Mouse (Mus musculus) hindbrain, embryonic 14.5 days (tissue): ENCODE data around the gene Sh3bgr. TPM values are rescaled to one million over a fixed set of nuclear protein-coding genes. Genes with fewer than 3 reads are reported as not detected.

ENCODE experiments used
- ATAC-seq: fragments of 200-750 bp; cut with Nextera tagmentation; 2 replicates; pipeline ENCODE4 v1.8.0; 2017; ENCODE audit warnings: moderate number of reproducible peaks, mild to moderate bottlenecking, moderate TSS enrichment, moderate library complexity; ENCODE audit not compliant: low FRiP score
- DNase-seq: peaks from one replicate; pipeline ENCODE4 v3.0.0-alpha.2; 2015; ENCODE audit warnings: low spot score
- H3K27ac ChIP-seq: fragments of 300-500 bp; sonication (generic); 2 replicates; pipeline ENCODE4 v1.5.1; 2014; ENCODE audit warnings: mild to moderate bottlenecking, moderate library complexity
- H3K27me3 ChIP-seq: fragments of 300-500 bp; sonication (generic); 2 replicates; pipeline ENCODE4 v1.6.1; 2014; ENCODE audit warnings: mild to moderate bottlenecking, low read length, mixed read lengths; ENCODE audit not compliant: control insufficient read depth, insufficient read depth
- H3K36me3 ChIP-seq: fragments of 300-500 bp; sonication (generic); replicated peaks from 2 replicates; pipeline ENCODE4 v1.6.1; 2014; ENCODE audit not compliant: control insufficient read depth, insufficient read depth
- H3K4me1 ChIP-seq: fragments of 300-500 bp; sonication (generic); replicated peaks from 2 replicates; pipeline ENCODE4 v1.6.1; 2014; ENCODE audit warnings: antibody characterized with exemption, low read length, mixed read lengths; ENCODE audit not compliant: control insufficient read depth, insufficient read depth
- H3K4me2 ChIP-seq: fragments of 300-500 bp; sonication (generic); replicated peaks from 2 replicates; pipeline ENCODE4 v1.6.1; 2014; ENCODE audit warnings: mild to moderate bottlenecking, moderate library complexity
- H3K4me3 ChIP-seq: fragments of 300-500 bp; sonication (generic); replicated peaks from 2 replicates; pipeline ENCODE4 v1.5.1; 2014; ENCODE audit warnings: mild to moderate bottlenecking, low read length
- H3K9ac ChIP-seq: fragments of 300-500 bp; sonication (generic); 2 replicates; pipeline ENCODE4 v1.6.1; 2014
- H3K9me3 ChIP-seq: fragments of 300-500 bp; sonication (generic); 2 replicates; pipeline ENCODE4 v1.6.1; 2016; ENCODE audit warnings: low read length; ENCODE audit not compliant: control insufficient read depth
- WGBS: fragments of 180-500 bp; shearing (Covaris S2); extraction: QIAGEN DNeasy Blood & Tissue Kit; methylation state at CpG from one replicate; pipeline ENCODE4 v1.1.7; 2014; 5-methylcytosine and 5-hydroxymethylcytosine counted together
- polyA plus RNA-seq: library from polyadenylated mRNA; unstranded; fragments of >200 nt; fragmentation: Nextera tagmentation; extraction: Ambion mirVana; gene quantifications from 2 replicates; pipeline ENCODE4 v1.2.1, GENCODE M21; 2014

The Sh3bgr gene
- polyA plus RNA-seq, 1 experiment from 2014 or later = 1.3 TPM

DNA sequence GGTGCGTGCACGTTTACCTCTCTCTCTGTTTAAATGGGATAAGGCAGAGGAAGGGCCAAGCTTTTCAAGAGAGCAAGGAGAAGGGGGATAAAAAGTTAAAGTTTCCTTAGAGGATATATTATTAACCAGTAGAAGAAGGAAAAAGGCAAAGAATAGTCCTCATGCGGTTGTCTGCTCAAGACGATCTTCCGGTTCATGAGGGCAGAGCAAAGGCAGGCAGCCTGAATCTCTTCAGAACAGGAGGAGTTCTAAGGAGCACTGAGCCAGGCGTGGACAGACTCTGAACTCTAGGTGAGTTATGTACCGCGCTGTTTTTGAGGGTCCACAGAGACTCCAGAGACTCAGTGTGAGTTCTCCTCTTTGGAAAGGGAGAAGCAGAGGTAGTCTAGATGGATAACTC is 58.2 kb downstream of the Sh3bgr start:
- H3K4me1 ChIP-seq = no peaks in the 10 kb centered on the region
- ATAC-seq (no peak), DNase-seq (no peak)
- H3K9ac ChIP-seq = no peak overlapping the region
- no peaks in the 10 kb centered on the region for H3K27me3 ChIP-seq
- no peaks in the 10 kb centered on the region for H3K36me3 ChIP-seq
- H3K4me3 ChIP-seq = no peak overlapping the region
- H3K9me3 ChIP-seq = no peaks in the 10 kb centered on the region
- H3K27ac ChIP-seq = no peak overlapping the region
- WGBS = 92% methylated on average over 8 of the region's 8 CpGs
- no peak overlapping the region for H3K4me2 ChIP-seq

DNA sequence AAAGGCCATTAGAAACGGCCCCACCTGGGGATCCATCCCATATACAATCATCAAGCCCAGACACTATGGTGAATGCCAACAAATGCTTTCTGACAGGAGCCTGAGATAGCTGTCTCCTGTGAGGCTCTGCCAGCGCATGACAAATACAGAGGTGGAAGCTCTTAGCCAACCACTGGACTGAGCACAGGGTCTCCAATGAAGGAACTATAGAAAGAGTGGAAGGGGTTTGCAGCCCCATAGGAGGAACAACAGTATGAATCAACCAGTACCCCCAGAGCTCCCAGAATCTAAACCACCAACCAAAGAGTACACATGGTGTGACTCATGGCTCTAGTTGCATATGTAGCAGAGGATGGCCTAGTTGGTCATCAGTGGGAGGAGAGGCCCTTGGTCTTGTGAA is 71.5 kb downstream of the Sh3bgr start:
- H3K4me1 ChIP-seq = no peaks in the 10 kb centered on the region
- no peaks in the 10 kb centered on the region for H3K36me3 ChIP-seq
- no peaks in the 10 kb centered on the region for H3K9me3 ChIP-seq
- H3K4me2 ChIP-seq = no peak overlapping the region
- 87% methylated on average over 2 of the region's 2 CpGs for WGBS
- H3K27ac ChIP-seq = no peak overlapping the region
- no peaks in the 10 kb centered on the region for H3K27me3 ChIP-seq
- no peak overlapping the region for H3K9ac ChIP-seq
- no peak for DNase-seq
- H3K4me3 ChIP-seq = no peak overlapping the region
- ATAC-seq = no peak

DNA sequence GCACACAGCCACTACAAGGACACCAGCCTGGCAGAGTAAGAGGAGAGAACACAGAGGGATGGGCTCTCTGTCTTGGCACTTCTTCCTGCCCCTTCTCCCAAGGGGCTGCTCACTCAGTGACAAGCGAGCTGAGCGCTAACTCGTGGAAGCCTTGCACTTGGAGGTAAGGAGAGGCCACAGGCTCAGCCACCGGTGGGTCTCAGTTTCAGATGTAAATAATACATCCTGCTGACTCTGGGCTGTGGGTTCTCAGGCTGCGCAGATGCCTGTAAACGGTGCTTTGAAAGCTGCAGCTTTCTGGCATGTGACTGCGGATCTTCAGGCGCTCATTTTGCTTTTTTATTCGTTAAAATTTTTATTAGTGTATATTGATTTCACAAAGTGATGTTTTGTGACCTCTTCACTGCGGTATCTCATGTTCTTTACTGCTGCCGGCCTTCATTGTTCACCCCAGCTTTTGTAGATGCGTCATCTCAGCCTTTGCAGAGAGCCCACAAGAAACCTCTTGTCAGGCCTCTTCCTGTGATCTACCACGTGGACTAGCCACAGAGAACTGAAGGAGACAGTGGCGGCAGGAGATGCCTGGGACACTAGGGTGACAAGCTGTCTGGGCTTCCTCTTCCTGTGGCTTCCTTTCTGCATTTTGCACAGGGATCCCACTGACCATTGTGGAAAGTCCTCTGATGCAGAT is 72.8 kb downstream of the Sh3bgr start:
- Histone ChIP-seq H3K27me3 (no peaks in the 10 kb centered on the region), H3K9ac (no peak overlapping the region), H3K9me3 (no peaks in the 10 kb centered on the region), H3K4me1 (no peaks in the 10 kb centered on the region), H3K27ac (no peak overlapping the region), H3K4me3 (no peak overlapping the region), H3K4me2 (no peak overlapping the region), H3K36me3 (no peaks in the 10 kb centered on the region)
- no peak for ATAC-seq
- WGBS = 54% methylated on average over 14 of the region's 14 CpGs
- no peak for DNase-seq

DNA sequence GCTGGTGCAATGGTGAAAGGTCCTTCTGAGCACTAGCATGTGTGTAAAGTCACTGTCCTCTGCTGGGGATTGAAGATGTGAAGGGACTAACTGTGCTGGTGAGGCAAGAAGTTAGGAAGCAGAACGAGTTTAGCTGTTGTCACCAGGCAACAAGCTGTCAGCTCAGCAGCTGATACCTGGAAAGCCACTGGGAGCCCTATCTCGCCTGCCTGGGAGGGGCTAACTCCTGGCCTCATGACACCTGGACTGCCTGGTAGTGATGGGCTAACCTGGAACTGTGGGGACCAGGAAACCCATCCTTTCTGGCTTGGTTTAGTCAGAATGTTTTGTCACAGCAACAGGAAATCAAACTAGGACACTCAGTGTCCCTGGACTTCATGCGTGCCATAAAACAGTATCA is 76.3 kb downstream of the Sh3bgr start:
- peaks cover 11% of the 10 kb centered on the region; the same call in 1 of the 2 replicates for H3K27me3 ChIP-seq
- no peak overlapping the region for H3K27ac ChIP-seq
- H3K9ac ChIP-seq = no peak overlapping the region
- H3K36me3 ChIP-seq = no peaks in the 10 kb centered on the region
- no peaks in the 10 kb centered on the region for H3K9me3 ChIP-seq
- DNase-seq (no peak), ATAC-seq (no peak)
- 0 out of 2 replicates have a peak, but pooled peaks cover 13% of the 10 kb centered on the region for H3K4me1 ChIP-seq
- H3K4me2 ChIP-seq = no peak overlapping the region
- 84% methylated on average over 3 of the region's 3 CpGs for WGBS
- no peak overlapping the region for H3K4me3 ChIP-seq

Other genes starting within 250 kb of the Sh3bgr start
- gene Psmg1, start 209.5 kb upstream of the Sh3bgr start, polyA plus RNA-seq = 62.1 and 67.7 TPM in 2 replicates
- gene Brwd1, start 117.9 kb upstream of the Sh3bgr start, polyA plus RNA-seq = 316 and 319 TPM in 2 replicates
- gene Hmgn1, start 72.7 kb upstream of the Sh3bgr start, polyA plus RNA-seq = 292 and 300 TPM in 2 replicates
- 214 and 242 TPM in 2 replicates for gene Wrb, start 55.0 kb upstream of the Sh3bgr start, polyA plus RNA-seq
- 1.3 and 2.1 TPM in 2 replicates for gene Lca5l, start 8.2 kb upstream of the Sh3bgr start, polyA plus RNA-seq
- 5.3 and 5.5 TPM in 2 replicates for gene B3galt5, start 35.4 kb downstream of the Sh3bgr start, polyA plus RNA-seq
- gene Itgb2l, start 243.2 kb downstream of the Sh3bgr start, polyA plus RNA-seq = 0.12 TPM in 1 of 2 replicates, not detected in the other